Mouse (Mus musculus) frontal cortex, adult 2 months (tissue): ENCODE measurements at regions not wholly inside any gene's neighbourhood (a gene's known extent, or its start where the extent isn't known, plus 50 kb on each side); places are given as distances from the start of the nearest gene placed in this dataset.
"Not testable (repeated sequence)": the region's sequence is repeated elsewhere in the genome, so short reads cannot be mapped to it uniquely, and the experiment has no call there.

Experiments used
- DNase-seq, 2 experiments: peaks; one replicate each; pipeline ENCODE4 v3.0.0; 2022; ENCODE audit warnings: low spot score in 1 of 2; ENCODE audit errors: extremely low spot score in 1 of 2

GRCm38 (mm10) chr12:92891126-92891525 is 1042.2 kb upstream of the Sel1l start:
- DNase-seq, result not testable (repeated sequence)

DNA sequence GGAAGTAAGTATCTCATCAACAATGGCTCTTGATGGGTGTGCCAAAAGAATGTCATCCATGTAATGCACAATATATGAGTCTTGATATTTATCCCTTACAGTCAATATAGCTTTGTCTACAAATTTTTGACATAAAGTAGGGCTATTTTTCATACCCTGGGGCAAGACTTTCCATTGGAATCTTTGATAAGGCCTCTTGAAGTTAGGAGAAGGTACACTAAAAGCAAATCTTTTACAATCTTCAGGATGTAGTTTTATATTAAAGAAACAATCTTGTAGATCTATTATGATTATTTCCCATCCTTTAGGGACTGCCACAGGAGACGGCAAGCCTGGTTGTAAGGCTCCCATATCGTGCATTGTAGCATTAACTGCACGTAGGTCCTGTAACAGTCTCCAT is 1038.8 kb upstream of the Sel1l start:
- no peak for DNase-seq

DNA sequence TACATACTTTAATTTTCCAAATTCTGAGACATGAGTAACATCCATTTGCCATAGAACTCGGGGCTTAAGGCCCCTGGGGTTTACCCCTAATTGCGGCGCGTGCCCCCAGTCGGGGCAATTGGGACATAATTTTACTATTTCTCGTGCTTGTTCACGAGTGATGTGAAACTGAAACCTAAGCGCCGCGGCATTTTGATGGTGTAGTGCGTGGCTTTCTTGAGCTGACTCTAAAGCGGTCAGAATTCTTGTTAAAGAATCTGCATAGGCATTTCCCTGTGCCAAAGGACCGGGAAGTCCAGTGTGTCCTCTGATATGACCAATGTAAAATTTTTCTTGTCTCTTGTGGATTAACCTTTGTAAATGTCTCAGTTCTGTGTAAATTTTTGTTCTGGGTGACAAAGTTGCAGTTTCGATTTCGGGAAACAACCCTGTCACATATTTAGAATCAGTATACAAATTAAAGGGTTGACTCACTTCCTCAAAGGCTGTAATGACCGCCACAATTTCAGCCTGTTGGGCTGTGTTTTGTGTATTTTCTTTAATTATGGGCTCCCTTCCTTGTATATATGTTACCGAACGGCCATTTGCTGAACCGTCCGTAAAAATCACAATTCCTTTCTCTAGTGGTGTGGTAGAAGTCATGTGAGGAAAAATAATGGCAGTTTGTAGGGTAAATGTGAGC is 1037.6 kb upstream of the Sel1l start:
- DNase-seq, result not testable (repeated sequence)

DNA sequence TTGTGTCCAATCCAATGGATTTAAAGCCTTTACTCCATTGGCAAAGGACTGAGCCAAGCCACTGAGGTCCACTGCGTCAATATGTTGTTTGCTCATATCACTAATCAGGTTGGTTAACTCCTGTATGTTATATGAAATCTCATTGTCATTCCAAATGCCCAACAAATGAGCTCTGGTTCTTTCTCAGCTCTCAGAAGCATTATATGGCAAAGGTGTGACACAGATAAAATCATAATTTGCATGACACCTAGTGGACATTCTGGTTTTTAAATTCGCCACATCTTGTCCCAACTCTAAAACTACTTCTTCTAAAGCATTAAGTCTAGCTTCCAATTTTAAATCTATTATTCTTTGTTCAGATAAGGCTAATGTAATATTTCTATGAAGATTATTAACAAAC is 1035.1 kb upstream of the Sel1l start:
- not testable (repeated sequence) for DNase-seq

- DNase-seq, result not testable (repeated sequence)
These were observed 1034.1 kb upstream of the Sel1l start for GRCm38 (mm10) chr12:92883091-92883490.

GRCm38 (mm10) chr12:92882540-92882939 is 1033.6 kb upstream of the Sel1l start:
- not testable (repeated sequence) for DNase-seq

DNA sequence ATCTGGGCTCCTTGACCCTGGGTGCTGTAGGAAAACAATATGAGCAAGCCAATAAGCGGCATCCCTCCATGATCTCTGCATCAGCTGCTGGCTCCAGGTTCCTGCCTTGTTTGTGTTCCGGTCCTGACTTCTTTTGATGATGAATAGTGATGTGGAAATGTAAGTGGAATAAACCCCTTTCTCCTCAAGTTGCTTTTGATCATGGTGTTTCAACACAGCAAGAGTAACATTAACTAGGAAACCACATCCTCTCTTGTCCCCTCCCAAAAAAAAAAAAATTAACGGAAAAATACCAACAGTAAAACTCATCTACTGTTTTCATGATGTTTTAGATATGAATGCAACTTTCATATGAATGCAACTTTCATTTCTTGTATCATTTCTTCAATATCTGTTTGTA is 1024.6 kb upstream of the Sel1l start:
- no peak for DNase-seq

- no peak for DNase-seq
These were observed 1020.4 kb upstream of the Sel1l start for GRCm38 (mm10) chr12:92869336-92869735.

DNA sequence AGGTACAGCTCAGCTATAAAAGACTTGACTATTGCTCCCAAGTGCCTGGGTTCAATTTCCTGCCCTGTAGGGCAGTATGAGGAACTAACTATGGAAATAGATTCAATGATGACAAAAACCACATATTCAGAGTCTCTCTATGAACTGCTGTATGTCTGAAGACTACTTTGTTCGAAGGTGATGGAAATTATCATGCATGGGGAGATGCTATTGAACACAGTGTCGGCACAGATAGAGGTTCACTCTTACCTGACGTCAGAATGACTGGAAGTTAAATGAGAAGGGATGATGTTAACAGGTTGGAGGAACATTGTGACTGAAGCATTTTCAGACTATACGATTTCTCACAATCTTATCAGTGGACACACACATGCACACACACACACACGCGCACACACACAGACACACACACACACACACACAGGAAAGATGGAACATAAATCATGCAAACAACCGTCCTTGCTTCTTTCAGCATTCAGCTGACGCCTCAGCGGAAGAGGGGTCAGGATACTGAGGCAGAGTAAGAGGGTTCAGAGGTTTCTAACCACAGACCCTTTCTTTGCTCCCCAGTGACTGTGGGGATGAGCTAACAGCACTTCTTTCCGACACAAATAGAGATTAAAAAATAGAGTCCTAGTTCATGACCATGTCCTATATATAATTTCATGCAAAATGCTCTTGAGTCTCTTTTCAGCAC is 974.3 kb upstream of the Sel1l start:
- DNase-seq, result no peak

DNA sequence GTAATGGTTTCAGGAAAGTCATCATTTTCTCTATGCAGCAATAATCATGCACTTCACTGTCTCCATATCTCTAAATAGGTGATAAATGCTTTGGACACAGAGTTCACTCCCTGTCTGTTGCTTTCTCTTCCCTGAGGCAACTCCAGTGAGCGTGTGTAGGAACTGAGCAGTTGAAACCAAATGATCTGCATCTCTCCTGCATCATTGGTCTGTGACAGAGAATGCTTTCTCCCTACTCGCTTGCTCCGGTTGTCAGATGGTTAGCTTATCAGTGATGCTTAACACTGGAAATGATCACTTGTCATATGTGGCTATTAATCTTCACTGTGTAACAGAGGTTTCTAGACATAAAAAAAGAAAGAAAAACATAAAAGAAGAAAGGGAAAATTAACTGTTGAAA is 969.7 kb upstream of the Sel1l start:
- no peak for DNase-seq

DNA sequence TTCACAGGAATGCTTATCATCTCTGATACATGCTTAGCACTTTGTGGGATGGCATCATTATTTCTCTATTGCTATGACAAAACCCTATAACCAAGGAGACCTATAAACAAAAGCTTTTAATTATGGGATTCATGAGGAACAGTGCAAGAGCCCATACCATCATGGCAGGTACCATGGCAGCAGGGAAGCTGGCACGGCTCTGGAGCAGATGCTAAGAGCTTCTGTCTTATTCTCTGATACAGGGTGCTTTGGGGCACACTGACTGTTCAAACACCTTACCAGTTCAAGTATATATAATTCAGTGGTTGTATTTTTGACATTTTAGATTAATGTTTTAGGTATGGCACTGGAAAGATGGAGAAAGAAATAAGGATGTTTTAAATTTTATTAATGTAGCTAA is 952.2 kb upstream of the Sel1l start:
- DNase-seq, result no peak

GRCm38 (mm10) chr12:92783362-92783761 is 934.4 kb upstream of the Sel1l start:
- no peak for DNase-seq

- DNase-seq, result no peak
These were observed 930.8 kb upstream of the Sel1l start for GRCm38 (mm10) chr12:92779695-92780292.

DNA sequence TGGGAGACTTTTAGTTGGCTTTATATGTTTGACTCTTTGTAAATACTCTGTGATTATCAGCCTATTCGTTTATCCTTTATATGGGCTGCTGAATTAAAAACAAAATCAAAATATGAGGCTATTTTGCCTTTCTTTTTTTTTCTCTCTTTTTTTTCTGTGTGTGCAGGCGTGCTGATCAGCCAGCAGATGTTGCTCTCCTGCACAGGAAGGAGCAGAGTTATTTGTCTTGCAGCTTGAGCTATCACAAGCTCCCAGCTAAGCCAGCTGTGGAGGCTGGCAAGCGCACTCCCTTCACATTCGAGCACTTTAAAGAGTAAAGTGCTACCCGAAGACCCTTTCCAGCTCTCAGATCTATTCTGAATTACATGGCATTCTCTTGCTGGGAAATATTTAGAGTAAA is 926.7 kb upstream of the Sel1l start:
- no peak for DNase-seq

- no peak for DNase-seq
These were observed 899.6 kb upstream of the Sel1l start for GRCm38 (mm10) chr12:92748576-92748975.

DNA sequence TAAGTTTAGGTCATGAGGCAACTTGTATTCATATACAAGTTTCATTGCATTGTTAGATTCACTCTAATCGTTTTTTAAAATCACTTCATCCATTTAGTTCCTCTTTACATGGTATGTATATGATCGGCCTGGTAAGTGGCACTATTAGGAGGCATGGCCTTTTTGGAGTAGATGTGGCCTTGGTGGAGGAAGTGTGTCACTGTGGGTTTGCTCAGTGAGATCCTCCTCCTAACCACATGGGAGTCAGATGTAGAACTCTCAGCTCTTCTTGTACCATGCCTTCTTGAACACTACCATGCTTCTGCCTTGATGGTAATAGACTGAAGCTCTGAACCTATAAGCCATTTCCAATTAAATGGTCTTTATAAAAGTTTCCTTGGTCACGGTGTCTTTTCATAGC is 891.9 kb upstream of the Sel1l start:
- DNase-seq, result no peak

DNA sequence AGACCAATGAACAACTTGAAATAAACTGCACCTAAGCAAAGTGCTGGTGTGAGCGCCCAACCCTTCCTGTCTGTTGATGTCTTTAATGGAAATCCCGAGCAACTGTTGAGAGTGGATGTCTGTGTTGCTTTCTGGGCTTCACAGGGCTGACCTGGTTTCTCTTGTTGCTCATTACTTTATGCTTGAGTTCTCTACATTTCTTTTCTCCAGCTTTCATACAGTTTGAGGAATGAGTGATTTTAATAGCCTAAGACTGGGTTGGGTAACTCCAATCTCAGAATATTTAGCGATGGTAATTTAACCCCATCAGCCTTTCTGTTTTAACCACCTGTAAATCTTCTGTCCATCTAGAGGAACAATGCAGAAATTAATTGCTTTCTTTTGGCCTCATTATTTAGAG is 890.2 kb upstream of the Sel1l start:
- DNase-seq, result no peak

DNA sequence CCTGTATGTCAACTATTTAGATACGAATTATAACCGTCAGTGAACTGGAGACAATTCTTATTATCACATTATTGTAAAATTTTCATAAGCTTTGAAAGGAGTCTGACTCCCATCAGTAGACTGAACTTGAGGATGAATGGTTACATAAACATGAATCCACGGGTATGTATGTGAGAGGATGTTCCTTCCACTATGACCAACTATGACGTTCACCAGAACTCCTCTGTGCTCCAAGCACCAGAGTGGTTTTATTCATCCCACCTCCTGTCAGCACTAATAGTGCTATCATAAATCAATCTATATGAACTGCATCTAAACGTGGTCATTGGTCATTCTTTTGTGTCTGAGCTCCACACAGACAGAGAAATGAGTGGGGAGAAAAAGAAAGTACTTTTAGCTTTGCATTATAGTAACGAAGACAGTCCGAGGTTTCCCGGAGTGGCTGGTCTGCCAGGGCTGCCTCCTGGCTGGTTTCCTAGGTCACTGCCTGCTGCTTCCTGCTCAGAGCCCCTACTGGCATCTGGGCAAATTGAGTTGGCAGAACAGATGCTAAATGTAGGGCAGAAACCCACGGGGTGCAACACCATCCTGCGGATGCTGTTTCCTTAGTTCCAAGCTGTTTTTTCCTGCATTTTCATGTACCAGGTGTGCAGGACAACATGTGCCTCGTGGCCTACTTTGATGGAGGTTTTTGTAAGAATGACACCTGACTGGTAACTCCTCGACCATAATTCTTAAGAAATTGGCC is 888.8 kb upstream of the Sel1l start:
- DNase-seq, result peak in 1 of 2 experiments; percentile 44

GRCm38 (mm10) chr12:92723022-92723421 is 874.1 kb upstream of the Sel1l start:
- DNase-seq, result peak; percentile 3 to 37

DNA sequence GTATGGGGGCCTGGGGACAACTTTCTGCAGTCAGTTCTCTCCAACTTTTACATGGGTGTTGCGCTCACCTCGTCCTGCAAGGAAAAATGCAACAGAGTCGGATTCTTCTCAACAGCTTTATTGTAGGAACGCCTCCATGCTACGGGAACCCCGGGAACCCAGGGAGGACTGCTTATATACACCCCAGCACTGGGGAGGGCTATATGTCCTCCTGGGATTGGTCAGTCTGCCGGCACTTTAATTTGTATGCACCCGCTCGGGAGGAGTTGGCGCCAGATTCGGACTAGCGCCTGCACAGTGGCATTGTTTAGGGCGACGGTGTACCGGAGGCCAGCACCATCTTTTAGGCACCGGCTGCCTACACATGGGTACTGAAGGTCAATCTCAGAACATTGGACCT is 864.5 kb upstream of the Sel1l start:
- no peak for DNase-seq

DNA sequence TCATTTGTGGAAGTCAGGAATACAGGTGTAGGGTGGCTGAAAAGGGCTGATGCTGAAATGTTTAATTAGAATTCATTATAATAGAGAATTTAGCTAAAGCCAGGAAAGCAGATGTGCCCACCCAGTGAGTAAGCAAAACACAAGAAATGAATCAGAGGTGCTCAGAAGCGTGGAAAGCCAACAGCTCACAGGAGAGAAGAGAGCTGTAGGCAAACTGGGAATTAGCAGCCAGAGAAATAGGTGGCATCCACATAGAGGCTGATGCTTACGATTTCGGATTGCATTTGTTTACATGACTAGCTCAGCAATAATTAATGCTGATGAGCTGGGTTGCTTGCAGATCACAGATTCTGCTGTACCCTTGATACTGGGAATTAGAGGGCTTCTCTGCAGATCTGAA is 859.5 kb upstream of the Sel1l start:
- peak in 1 of 2 experiments; percentile 10 for DNase-seq
